Mouse (Mus musculus) lung, adult 2 months (tissue): ENCODE measurements at regions not wholly inside any gene's neighbourhood (a gene's known extent, or its start where the extent isn't known, plus 50 kb on each side); places are given as distances from the start of the nearest gene placed in this dataset.

ENCODE experiments used
- CTCF ChIP-seq: fragments of 200-500 bp; IDR thresholded peaks from 2 replicates; pipeline ENCODE4 v1.5.1; 2011; ENCODE audit warnings: mild to moderate bottlenecking, low read length, control low read depth; ENCODE audit not compliant: insufficient read depth
- POLR2A ChIP-seq: fragments of 200-500 bp; IDR thresholded peaks from 2 replicates; pipeline ENCODE4 v1.6.1; 2011; ENCODE audit warnings: low read depth, mild to moderate bottlenecking, control low read depth, low read length, borderline replicate concordance; ENCODE audit errors: extremely low read depth

DNA sequence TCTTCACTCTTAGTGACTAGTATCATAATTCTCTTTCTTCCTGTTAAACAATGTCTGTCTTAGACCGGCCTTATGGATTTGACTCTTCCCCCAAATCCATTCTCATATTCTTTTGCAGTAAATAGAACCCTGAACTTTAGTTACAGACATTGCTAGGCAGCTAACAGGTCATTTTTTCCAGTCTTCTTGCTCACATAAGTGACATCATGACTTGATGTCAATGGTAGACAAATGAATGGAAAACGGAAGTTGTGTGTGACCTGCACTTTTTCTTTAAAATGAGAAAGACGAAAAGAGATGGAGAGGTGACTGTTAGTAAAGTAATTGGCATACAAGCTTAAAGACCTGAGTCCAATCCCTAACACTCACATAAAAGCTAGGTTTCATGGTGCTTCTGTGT, 118.2 kb upstream of the Atp2b1 start:
- TF ChIP-seq POLR2A (no peak), CTCF (no peak)
